14 mouse cellular contexts compared by ENCODE assay signal in genomic region chr2:61579501-61579990, GRCm38 (mm10). TPM values are rescaled to one million over a fixed set of nuclear protein-coding genes. Genes with fewer than 3 reads are reported as not detected.
DNase-seq lines count a peak whose midpoint lies in the region; ATAC-seq lines count a peak whose summit lies in the region.
"Had no signal": no experiment of that assay in that cellular context is flagged by ENCODE, and none has a peak within 500 bp of the region (broad histone marks: within the 10 kb centered on the region; RNA-seq: fewer than 3 reads in every experiment).

No protein-coding gene starts in this region.

- H3K27ac ChIP-seq in brown adipose tissue, adult 24 weeks (replicated peaks; ENCODE audit: low read depth, low read length), result no peak overlapping the region
- H3K27ac ChIP-seq: midbrain, embryonic 10.5 days; neural tube, embryonic 15.5 days had no signal

- DNase-seq in embryo, embryonic 11 days, result peak; percentile 53
- DNase-seq in embryo, embryonic 9.5 days (ENCODE audit: extremely low spot score), result no peak
- DNase-seq in A20 (ENCODE audit: low read depth, low spot score), result peak; percentile 65
- no peak for DNase-seq in adrenal gland, adult 2 months
- DNase-seq in frontal cortex, postnatal 14 days (ENCODE audit: low spot score in 2 of 2), result no peak
- DNase-seq in retina, embryonic 14.5 days (ENCODE audit: low spot score), result no peak
- DNase-seq: cerebellum, adult 11-12 months; gastrocnemius, postnatal 36 days; kidney, adult 8-10 months; thymus, postnatal 4 days had no signal

- peak overlapping the region; percentile 24; the same call in 1 of the 2 replicates for H3K4me3 ChIP-seq in brown adipose tissue, adult 24 weeks (ENCODE audit: insufficient read depth, low read depth, low read length)
- H3K4me3 ChIP-seq: midbrain, embryonic 10.5 days; neural tube, embryonic 15.5 days had no signal

- 0 out of 2 replicates have a peak, but pooled peaks have one; percentile 43 for ATAC-seq in megakaryocyte progenitor cell, adult 5-6 weeks (replicated peaks; ENCODE audit: poor library complexity)

- peaks cover 5% of the 10 kb centered on the region for H3K4me1 ChIP-seq in brown adipose tissue, adult 24 weeks (ENCODE audit: control insufficient read depth, insufficient read depth, insufficient read length, low read length)
- H3K4me1 ChIP-seq: midbrain, embryonic 10.5 days; neural tube, embryonic 15.5 days had no signal

RNA-seq across cellular contexts. Expression of gene Tank, which starts 1.2 kb away (rescaled TPM):
- polyA plus RNA-seq in brown adipose tissue, adult 24 weeks (2012; ENCODE audit: insufficient read depth, insufficient read length, missing spikeins), result 52.6 and 55.0 TPM in 2 replicates
- total RNA-seq in megakaryocyte progenitor cell, adult 5-6 weeks (2015), result 132 and 135 TPM in 2 replicates
- 84.7 and 93.1 TPM in 2 replicates for total RNA-seq in megakaryocyte progenitor cell, adult 5-6 weeks (2017)
- 10 to 100 TPM; 37.5 to 55.3 TPM for total RNA-seq in adrenal gland, adult 2 months (2021)
- 2.1 and 2.6 TPM in 2 replicates for polyA plus RNA-seq in adrenal gland, adult 2 months (2012; rRNA removed)

Comparison
In these comparisons a context has a peak if more than half of its experiments do, and no peak if none do; other contexts are left out.
1. DNase-seq: peak in embryo, embryonic 11 days (single experiment) and A20 (single experiment); none in embryo, embryonic 9.5 days (single experiment), adrenal gland, adult 2 months (single experiment), frontal cortex, postnatal 14 days (0 of 2) and retina, embryonic 14.5 days (single experiment).